Mouse (Mus musculus) splenic B cell, adult 2 months (primary cell): Measurements from ENCODE around the gene Cdh1.

ENCODE experiments used
- DNase-seq: peaks from one replicate; pipeline ENCODE4 v3.0.0-alpha.2; 2011; ENCODE audit warnings: low read depth, low spot score
- H3K27me3 ChIP-seq: 2 replicates; pipeline ENCODE4 v1.6.1; 2012; ENCODE audit warnings: mild to moderate bottlenecking, low read length, moderate library complexity, mixed read lengths; ENCODE audit not compliant: control insufficient read depth, poor library complexity, insufficient read depth, severe bottlenecking
- H3K36me3 ChIP-seq: 2 replicates; pipeline ENCODE4 v1.6.1; 2012; ENCODE audit warnings: mild to moderate bottlenecking, low read length, moderate library complexity, mixed read lengths; ENCODE audit not compliant: control insufficient read depth, poor library complexity, insufficient read depth, severe bottlenecking

Cdh1 gene

GRCm38 (mm10) chr8:106624743-106625142 lies 21.6 kb downstream of the Cdh1 start:
- H3K36me3 ChIP-seq, result no peaks in the 10 kb centered on the region
- no peaks in the 10 kb centered on the region for H3K27me3 ChIP-seq
- DNase-seq, result no peak

- Histone ChIP-seq H3K27me3 (no peaks in the 10 kb centered on the region), H3K36me3 (no peaks in the 10 kb centered on the region)
- DNase-seq, result no peak
These were observed 23.1 kb downstream of the Cdh1 start for GRCm38 (mm10) chr8:106626096-106626865.

GRCm38 (mm10) chr8:106628291-106628964 lies 25.3 kb downstream of the Cdh1 start:
- H3K27me3 ChIP-seq, result no peaks in the 10 kb centered on the region
- no peak for DNase-seq
- no peaks in the 10 kb centered on the region for H3K36me3 ChIP-seq

GRCm38 (mm10) chr8:106629456-106629855 lies 26.3 kb downstream of the Cdh1 start:
- DNase-seq, result no peak
- no peaks in the 10 kb centered on the region for H3K36me3 ChIP-seq

GRCm38 (mm10) chr8:106631904-106632303 lies 28.8 kb downstream of the Cdh1 start:
- Histone ChIP-seq H3K36me3 (no peaks in the 10 kb centered on the region), H3K27me3 (no peaks in the 10 kb centered on the region)
- DNase-seq, result no peak

More at GRCm38 (mm10) chr8:106629456-106629855, 26.3 kb downstream of the Cdh1 start:
- H3K27me3 ChIP-seq, result no peaks in the 10 kb centered on the region

- Histone ChIP-seq H3K36me3 (no peaks in the 10 kb centered on the region), H3K27me3 (no peaks in the 10 kb centered on the region)
- DNase-seq, result no peak
These were observed 29.5 kb downstream of the Cdh1 start for GRCm38 (mm10) chr8:106632650-106633049.

GRCm38 (mm10) chr8:106633361-106634158 lies 30.4 kb downstream of the Cdh1 start:
- Histone ChIP-seq H3K36me3 (no peaks in the 10 kb centered on the region), H3K27me3 (no peaks in the 10 kb centered on the region)
- DNase-seq, result no peak

DNA sequence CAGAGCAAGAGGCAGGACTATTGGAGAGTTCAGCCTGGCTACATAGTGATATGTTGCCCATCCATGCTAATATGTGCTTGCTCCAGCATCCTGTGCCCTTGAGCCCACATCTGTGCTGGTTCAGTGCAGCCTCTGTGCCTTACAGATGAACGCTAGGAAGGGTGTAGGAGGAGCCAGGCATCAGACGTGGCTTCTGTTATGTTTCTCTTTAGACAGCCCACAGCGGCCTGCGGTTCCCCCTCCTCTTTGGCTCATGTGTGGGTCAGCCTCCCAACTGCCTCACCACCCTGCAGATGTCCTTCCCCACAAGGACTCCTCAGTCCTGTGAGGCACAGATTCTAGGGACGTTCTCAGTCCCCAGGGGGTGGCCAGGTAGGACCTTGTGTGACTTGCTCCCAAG lies 32.1 kb downstream of the Cdh1 start:
- Histone ChIP-seq H3K27me3 (no peaks in the 10 kb centered on the region), H3K36me3 (no peaks in the 10 kb centered on the region)
- no peak for DNase-seq

GRCm38 (mm10) chr8:106637446-106637845 lies 34.3 kb downstream of the Cdh1 start:
- no peaks in the 10 kb centered on the region for H3K27me3 ChIP-seq
- no peaks in the 10 kb centered on the region; the same call in 1 of the 2 replicates for H3K36me3 ChIP-seq
- DNase-seq, result no peak

- H3K27me3 ChIP-seq, result no peaks in the 10 kb centered on the region
These were observed 35.7 kb downstream of the Cdh1 start for GRCm38 (mm10) chr8:106638768-106639295.

GRCm38 (mm10) chr8:106640212-106640611 lies 37.1 kb downstream of the Cdh1 start:
- Histone ChIP-seq H3K36me3 (no peaks in the 10 kb centered on the region; the same call in 1 of the 2 replicates), H3K27me3 (no peaks in the 10 kb centered on the region)
- DNase-seq, result no peak

More at GRCm38 (mm10) chr8:106638768-106639295, 35.7 kb downstream of the Cdh1 start:
- H3K36me3 ChIP-seq, result no peaks in the 10 kb centered on the region; the same call in 1 of the 2 replicates
- DNase-seq, result no peak

- Histone ChIP-seq H3K36me3 (no peaks in the 10 kb centered on the region; the same call in 1 of the 2 replicates), H3K27me3 (no peaks in the 10 kb centered on the region)
- DNase-seq, result no peak
These were observed 37.8 kb downstream of the Cdh1 start for GRCm38 (mm10) chr8:106640921-106641320.

GRCm38 (mm10) chr8:106642172-106642571 lies 39.0 kb downstream of the Cdh1 start:
- no peak for DNase-seq
- H3K36me3 ChIP-seq, result no peaks in the 10 kb centered on the region; the same call in 1 of the 2 replicates

DNA sequence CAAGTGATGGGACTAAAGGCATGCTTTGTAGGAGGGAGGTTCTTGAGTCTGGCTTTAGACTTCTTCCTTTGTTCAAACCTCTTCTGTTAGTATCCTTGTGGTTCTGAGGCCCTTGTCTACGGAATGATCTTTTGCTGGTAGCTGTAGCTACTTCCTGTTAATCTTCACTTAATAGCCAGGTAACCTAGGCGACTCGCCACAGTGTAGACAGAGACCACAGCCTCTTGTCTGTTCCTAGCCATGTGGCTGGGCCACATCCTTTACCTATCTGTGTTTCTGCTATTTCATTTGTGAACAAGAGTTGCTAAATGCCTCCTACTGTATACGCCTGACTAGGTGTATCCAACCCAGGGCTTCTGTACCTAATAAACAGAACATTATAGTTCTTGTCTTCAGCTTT lies 39.9 kb downstream of the Cdh1 start:
- Histone ChIP-seq H3K27me3 (no peaks in the 10 kb centered on the region), H3K36me3 (no peaks in the 10 kb centered on the region; the same call in 1 of the 2 replicates)
- DNase-seq, result no peak

More at GRCm38 (mm10) chr8:106642172-106642571, 39.0 kb downstream of the Cdh1 start:
- H3K27me3 ChIP-seq, result no peaks in the 10 kb centered on the region
